Comparison of ENCODE assay signal across 11 mouse cellular contexts in genomic region chr13:70645968-70646505, GRCm38 (mm10). TPM values are rescaled to one million over a fixed set of nuclear protein-coding genes. Genes with fewer than 3 reads are reported as not detected.
DNase-seq lines count a peak whose midpoint lies in the region.
"Had no signal": no experiment of that assay in that cellular context is flagged by ENCODE, and none has a peak within 500 bp of the region (broad histone marks: within the 10 kb centered on the region; RNA-seq: fewer than 3 reads in every experiment).

No protein-coding gene starts in this region.

- intact Hi-C loops in heart, postnatal 10 days (cut with DNase I), result no loop called here

- DNase-seq in heart, adult 11 months, result peak; percentile 86
- DNase-seq in heart, postnatal 10 days, result no peak
- DNase-seq in kidney, postnatal 10 days, result peak; percentile 68
- DNase-seq in kidney, adult 18-20 months, result no peak
- DNase-seq in thymus, postnatal 14 days, result peak; percentile 2
- DNase-seq in thymus, postnatal 10 days (ENCODE audit: low spot score in 2 of 2), result no peak
- DNase-seq in embryo, embryonic 11 days, result no peak
- no peak for DNase-seq in layer of hippocampus, adult 18-20 months (ENCODE audit: low spot score in 2 of 2)
- DNase-seq: cerebellum, adult 18-20 months; heart, postnatal 14 days; lung, postnatal 4 days had no signal

RNA-seq across cellular contexts. Expression of gene Ice1, which starts 8.6 kb away (rescaled TPM):
- total RNA-seq in heart, postnatal 10 days (2021), result 10 to 100 TPM; 32.4 to 36.1 TPM
- total RNA-seq in layer of hippocampus, adult 18-20 months (2021), result 10 to 100 TPM; 58.9 to 59.8 TPM

Comparison
In these comparisons a context has a peak if more than half of its experiments do, and no peak if none do; other contexts are left out.
1. DNase-seq: peak in heart, adult 11 months (single experiment), kidney, postnatal 10 days (single experiment) and thymus, postnatal 14 days (single experiment); none in heart, postnatal 10 days (0 of 2), kidney, adult 18-20 months (single experiment), thymus, postnatal 10 days (0 of 2), embryo, embryonic 11 days (single experiment) and layer of hippocampus, adult 18-20 months (0 of 2).